Mouse (Mus musculus): Measurements from ENCODE around the gene Rabif. TPM values are rescaled to one million over a fixed set of nuclear protein-coding genes. Genes with fewer than 3 reads are reported as not detected.

Gene Rabif
- 6.0 and 15.6 TPM in 2 replicates for polyA plus RNA-seq (2012; ENCODE audit: low replicate concordance)

DNA sequence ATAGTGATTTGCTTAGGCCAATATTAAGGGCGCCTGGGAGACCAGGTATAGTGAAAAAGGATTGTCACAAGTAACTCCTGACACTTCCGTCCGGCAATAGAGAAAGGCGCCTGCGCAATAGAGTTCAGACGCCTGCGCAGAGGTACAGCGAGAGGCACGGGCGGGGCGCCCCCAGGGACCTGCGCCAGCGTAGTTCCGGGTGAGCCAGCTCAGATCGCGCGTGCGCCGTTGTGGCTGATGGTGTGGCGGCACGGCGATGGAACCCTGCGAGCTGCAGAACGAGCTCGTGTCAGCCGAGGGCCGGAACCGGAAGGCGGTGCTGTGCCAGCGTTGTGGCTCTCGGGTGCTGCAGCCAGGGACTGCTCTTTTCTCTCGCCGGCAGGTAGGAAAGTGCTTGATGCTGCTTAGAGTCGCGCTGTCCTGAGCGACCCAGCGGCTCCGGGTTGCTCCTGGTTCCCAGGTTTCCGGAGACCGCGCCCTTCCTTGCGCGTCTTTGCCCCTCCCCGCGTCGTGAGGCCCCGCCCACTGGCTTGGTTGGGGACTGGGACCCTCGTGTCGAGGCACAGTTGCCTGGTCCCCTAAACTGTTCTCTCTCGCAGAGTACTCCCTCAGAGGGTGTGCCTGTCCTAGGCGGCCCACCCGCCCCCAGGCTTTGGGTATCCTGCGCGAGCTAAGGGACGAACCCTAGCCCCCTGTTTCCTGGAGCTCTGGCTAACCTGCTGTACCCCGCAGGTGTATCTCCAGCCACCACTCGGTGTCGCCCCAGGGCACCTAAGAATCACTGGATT lies at the start of gene Rabif:
Gene Rabif, plus strand, starts transcription at position 221 of the 788 bp plus-strand sequence.

GRCm38 (mm10) chr1:134454904-134455824 lies 39.3 kb upstream of the Rabif start, which contains the start of gene Klhl12:
Gene Klhl12, plus strand, starts transcription at chr1:134455531.

GRCm38 (mm10) chr1:134549632-134550132 lies 55.2 kb downstream of the Rabif start, which contains the start of gene Mgat4e:
Gene Mgat4e, minus strand, starts transcription at chr1:134549682.

Other genes starting within 250 kb of the Rabif start
- not detected in 2 replicates for gene Myog, start 204.7 kb upstream of the Rabif start, polyA plus RNA-seq (2012; ENCODE audit: low replicate concordance)
- gene Ppfia4, start 161.7 kb upstream of the Rabif start, polyA plus RNA-seq (2012; ENCODE audit: low replicate concordance) = 40.3 and 96.5 TPM in 2 replicates
- gene Tmem183a, start 132.7 kb upstream of the Rabif start, polyA plus RNA-seq (2012; ENCODE audit: low replicate concordance) = 18.8 and 32.9 TPM in 2 replicates
- not detected in 2 replicates for gene 4933406M09Rik, start 108.7 kb upstream of the Rabif start, polyA plus RNA-seq (2012; ENCODE audit: low replicate concordance)
- gene Cyb5r1, start 89.1 kb upstream of the Rabif start, polyA plus RNA-seq (2012; ENCODE audit: low replicate concordance) = 29.4 and 30.2 TPM in 2 replicates
- 111 and 249 TPM in 2 replicates for gene Adipor1, start 79.3 kb upstream of the Rabif start, polyA plus RNA-seq (2012; ENCODE audit: low replicate concordance)
- gene Klhl12, start 39.1 kb upstream of the Rabif start, polyA plus RNA-seq (2012; ENCODE audit: low replicate concordance) = 3.5 and 3.8 TPM in 2 replicates
- not detected in 2 replicates for gene Mgat4e, start 55.0 kb downstream of the Rabif start, polyA plus RNA-seq (2012; ENCODE audit: low replicate concordance)
- 6.7 and 20.9 TPM in 2 replicates for gene Kdm5b, start 65.5 kb downstream of the Rabif start, polyA plus RNA-seq (2012; ENCODE audit: low replicate concordance)
- 0.02 TPM in 1 of 2 replicates, not detected in the other for gene Syt2, start 152.0 kb downstream of the Rabif start, polyA plus RNA-seq (2012; ENCODE audit: low replicate concordance)

All from hematopoietic multipotent progenitor cell, adult 10-12 weeks (in vitro differentiated cells).